Mouse (Mus musculus) heart, embryonic 14.5 days (tissue): ENCODE data around the gene Snd1. TPM values are rescaled to one million over a fixed set of nuclear protein-coding genes. Genes with fewer than 3 reads are reported as not detected.

ENCODE experiments used
- ATAC-seq: fragments of 200-750 bp; cut with Nextera tagmentation; 2 replicates; pipeline ENCODE4 v1.8.0; 2017; ENCODE audit warnings: low read depth, moderate TSS enrichment; ENCODE audit not compliant: insufficient number of reproducible peaks, insufficient read depth, low FRiP score
- H3K27ac ChIP-seq, 2 experiments: fragments of 200-500 bp in 1 of 2; fragments of 300-500 bp in 1 of 2; sonication (generic) in 1 of 2; replicated peaks in 1 of 2; 2 replicates each; pipeline ENCODE4 v1.5.1; 2012 to 2014; ENCODE audit warnings: low read depth in 2 of 2, low read length in 2 of 2, control low read depth in 1 of 2, mild to moderate bottlenecking in 1 of 2, mixed read lengths in 1 of 2; ENCODE audit not compliant: control insufficient read depth in 1 of 2, insufficient read depth in 1 of 2
- H3K27me3 ChIP-seq: fragments of 300-500 bp; sonication (generic); 2 replicates; pipeline ENCODE4 v1.6.1; 2014; ENCODE audit warnings: mild to moderate bottlenecking, low read length, control low read depth; ENCODE audit not compliant: control insufficient read depth, insufficient read depth
- H3K36me3 ChIP-seq: fragments of 300-500 bp; sonication (generic); 2 replicates; pipeline ENCODE4 v1.6.1; 2014; ENCODE audit warnings: mild to moderate bottlenecking, control low read depth, low read length, mixed read lengths; ENCODE audit not compliant: control insufficient read depth, insufficient read depth
- H3K4me1 ChIP-seq, 2 experiments: fragments of 200-500 bp in 1 of 2; fragments of 300-500 bp in 1 of 2; sonication (generic) in 1 of 2; 2 replicates each; pipeline ENCODE4 v1.6.1; 2012 to 2014; ENCODE audit warnings: low read length in 2 of 2, control low read depth in 1 of 2, mixed read lengths in 1 of 2; ENCODE audit not compliant: control insufficient read depth in 2 of 2, insufficient read depth in 2 of 2
- H3K4me2 ChIP-seq: fragments of 300-500 bp; sonication (generic); 2 replicates; pipeline ENCODE4 v1.6.1; 2014; ENCODE audit warnings: mild to moderate bottlenecking, low read length
- H3K4me3 ChIP-seq, 2 experiments: fragments of 200-500 bp in 1 of 2; fragments of 300-500 bp in 1 of 2; sonication (generic) in 1 of 2; 2 replicates each; pipeline ENCODE4 v1.5.1; 2012 to 2014; ENCODE audit warnings: low read length in 2 of 2, mild to moderate bottlenecking in 2 of 2, control low read depth in 1 of 2, low read depth in 1 of 2, moderate library complexity in 1 of 2; ENCODE audit not compliant: control insufficient read depth in 1 of 2, insufficient read depth in 1 of 2
- H3K9ac ChIP-seq: fragments of 300-500 bp; sonication (generic); 2 replicates; pipeline ENCODE4 v1.6.1; 2014; ENCODE audit warnings: mild to moderate bottlenecking, low read length
- H3K9me3 ChIP-seq: fragments of 300-500 bp; sonication (generic); 2 replicates; pipeline ENCODE4 v1.6.1; 2016; ENCODE audit warnings: low read length, control low read depth; ENCODE audit not compliant: control insufficient read depth
- WGBS: fragments of 180-500 bp; shearing (Covaris S2); extraction: QIAGEN DNeasy Blood & Tissue Kit; methylation state at CpG from one replicate; pipeline ENCODE4 v1.1.7; 2014; 5-methylcytosine and 5-hydroxymethylcytosine counted together
- polyA plus RNA-seq: library from polyadenylated mRNA; unstranded; fragments of >200 nt; fragmentation: Nextera tagmentation; extraction: Ambion mirVana; gene quantifications from 2 replicates; pipeline ENCODE4 v1.2.1, GENCODE M21; 2014

The Snd1 gene
- polyA plus RNA-seq, 1 experiment from 2014 or later, result 80.0 TPM

DNA sequence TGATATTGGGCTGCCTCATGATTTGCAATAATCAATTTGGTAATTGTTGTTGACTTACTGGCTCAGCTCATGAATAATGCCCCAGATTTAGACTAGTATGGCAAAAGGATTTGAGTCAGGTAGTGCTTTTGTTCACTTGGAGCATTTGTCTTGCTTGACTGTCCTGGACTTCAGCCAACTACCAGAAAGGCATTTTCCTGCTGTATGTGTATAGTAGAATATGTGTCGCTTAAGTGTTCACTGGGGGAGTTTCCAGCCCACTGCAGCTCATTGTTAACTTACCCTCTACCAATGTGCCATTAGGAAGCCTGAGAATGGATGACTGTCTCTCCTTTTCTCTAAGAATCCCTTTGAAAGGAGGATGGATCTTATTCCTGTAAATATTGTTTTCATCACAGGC lies 268.6 kb downstream of the Snd1 start:
- H3K4me2 ChIP-seq, result no peak overlapping the region
- no peak overlapping the region for H3K4me3 ChIP-seq
- H3K9me3 ChIP-seq, result no peaks in the 10 kb centered on the region
- H3K9ac ChIP-seq, result no peak overlapping the region
- peaks cover 20% of the 10 kb centered on the region for H3K36me3 ChIP-seq
- no peaks in the 10 kb centered on the region for H3K27me3 ChIP-seq
- peak overlapping the region in 1 of 2 experiments; percentile 51; a peak in 2 of 4 replicates for H3K27ac ChIP-seq
- 10% methylated on average over 1 of the region's 1 CpGs for WGBS
- peaks cover 8 to 19% of the 10 kb centered on the region in 2 experiments for H3K4me1 ChIP-seq
- ATAC-seq, result no peak; the same call in 1 of the 2 replicates

- H3K9me3 ChIP-seq, result no peaks in the 10 kb centered on the region
- H3K27ac ChIP-seq, result no peak overlapping the region
- ATAC-seq, result no peak
- H3K4me3 ChIP-seq, result no peak overlapping the region
- no peaks in the 10 kb centered on the region for H3K27me3 ChIP-seq
- WGBS, result 87% methylated on average over 7 of the region's 7 CpGs
- H3K4me1 ChIP-seq, result peaks cover 8 to 20% of the 10 kb centered on the region in 2 experiments
- no peak overlapping the region for H3K9ac ChIP-seq
- no peak overlapping the region for H3K4me2 ChIP-seq
- peaks cover 20% of the 10 kb centered on the region for H3K36me3 ChIP-seq
These were observed 270.9 kb downstream of the Snd1 start for GRCm38 (mm10) chr6:28745864-28746263.

DNA sequence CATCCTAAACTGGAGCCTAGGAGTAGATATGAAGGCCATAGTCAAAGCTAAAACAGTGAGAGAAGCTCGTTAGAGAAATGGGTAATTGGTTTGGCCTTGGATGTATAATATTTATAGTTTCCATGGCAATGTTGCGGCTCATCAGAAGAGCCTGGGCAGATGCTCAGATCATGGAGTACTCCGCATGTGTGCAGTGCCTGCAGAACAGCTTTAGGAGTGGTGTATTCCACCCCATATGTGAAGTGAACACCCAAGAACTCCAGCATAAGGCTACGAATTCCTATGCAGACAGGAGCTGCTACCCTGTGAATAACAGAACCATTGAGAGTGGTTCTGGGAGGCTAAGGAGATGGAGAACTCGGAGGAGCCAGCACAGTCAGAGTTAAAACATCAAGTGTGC lies 272.1 kb downstream of the Snd1 start:
- WGBS, result 89% methylated on average over 5 of the region's 5 CpGs
- no peaks in the 10 kb centered on the region for H3K9me3 ChIP-seq
- no peak overlapping the region for H3K9ac ChIP-seq
- ATAC-seq, result no peak
- no peak overlapping the region for H3K27ac ChIP-seq
- H3K36me3 ChIP-seq, result peaks cover 20% of the 10 kb centered on the region
- no peaks in the 10 kb centered on the region for H3K27me3 ChIP-seq
- no peak overlapping the region for H3K4me2 ChIP-seq
- H3K4me1 ChIP-seq, result peaks cover 8 to 20% of the 10 kb centered on the region in 2 experiments
- no peak overlapping the region for H3K4me3 ChIP-seq

- peaks cover 20% of the 10 kb centered on the region for H3K36me3 ChIP-seq
- H3K9me3 ChIP-seq, result no peaks in the 10 kb centered on the region
- H3K4me3 ChIP-seq, result no peak overlapping the region
- 57% methylated on average over 14 of the region's 14 CpGs for WGBS
- H3K27me3 ChIP-seq, result no peaks in the 10 kb centered on the region
- ATAC-seq, result no peak
- H3K9ac ChIP-seq, result no peak overlapping the region
- H3K4me1 ChIP-seq, result peaks cover 6 to 15% of the 10 kb centered on the region in 2 experiments
- no peak overlapping the region for H3K4me2 ChIP-seq
- H3K27ac ChIP-seq, result no peak overlapping the region
These were observed 273.2 kb downstream of the Snd1 start for GRCm38 (mm10) chr6:28747931-28748670.

GRCm38 (mm10) chr6:28749224-28749623 lies 274.3 kb downstream of the Snd1 start:
- H3K9me3 ChIP-seq, result no peaks in the 10 kb centered on the region
- H3K27ac ChIP-seq, result no peak overlapping the region
- H3K4me1 ChIP-seq, result peaks cover 4 to 5% of the 10 kb centered on the region in 2 experiments; a peak in 3 of 4 replicates
- no peaks in the 10 kb centered on the region for H3K27me3 ChIP-seq
- peaks cover 20% of the 10 kb centered on the region for H3K36me3 ChIP-seq
- ATAC-seq, result no peak
- WGBS, result 87% methylated on average over 3 of the region's 3 CpGs
- no peak overlapping the region for H3K4me3 ChIP-seq
- no peak overlapping the region for H3K4me2 ChIP-seq
- no peak overlapping the region for H3K9ac ChIP-seq

DNA sequence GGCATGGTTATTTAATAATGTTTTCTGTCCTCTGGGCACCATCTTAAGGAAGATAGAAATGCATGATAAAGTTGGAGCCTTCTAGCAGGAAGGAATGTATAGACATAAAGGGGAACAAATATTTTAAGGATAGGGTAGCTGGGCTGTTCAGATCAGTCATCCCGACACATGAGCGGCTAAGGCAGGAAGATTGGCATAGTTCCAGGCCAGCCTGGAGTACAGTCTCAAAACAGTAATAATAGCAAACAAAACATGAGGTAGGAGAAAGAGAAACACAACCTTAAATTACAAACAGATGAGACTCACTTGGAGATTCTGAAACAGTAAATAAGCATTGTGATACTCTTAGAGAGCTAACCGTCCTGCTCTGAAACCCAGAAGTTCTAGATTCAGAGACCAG lies 276.2 kb downstream of the Snd1 start:
- Histone ChIP-seq H3K4me3 (no peak overlapping the region), H3K27me3 (no peaks in the 10 kb centered on the region), H3K27ac (no peak overlapping the region), H3K4me1 (peaks cover 5% of the 10 kb centered on the region in 2 experiments), H3K36me3 (peaks cover 10% of the 10 kb centered on the region), H3K4me2 (no peak overlapping the region), H3K9ac (no peak overlapping the region), H3K9me3 (no peaks in the 10 kb centered on the region)
- ATAC-seq, result no peak
- WGBS, result 56% methylated on average over 3 of the region's 3 CpGs

- Histone ChIP-seq H3K4me3 (no peak overlapping the region), H3K36me3 (no peaks in the 10 kb centered on the region; the same call in 1 of the 2 replicates), H3K27me3 (no peaks in the 10 kb centered on the region), H3K9ac (no peak overlapping the region), H3K9me3 (no peaks in the 10 kb centered on the region), H3K27ac (no peak overlapping the region), H3K4me1 (peaks cover 9 to 12% of the 10 kb centered on the region in 2 experiments), H3K4me2 (no peak overlapping the region)
- WGBS, result 95% methylated on average over 5 of the region's 5 CpGs
- ATAC-seq, result no peak
These were observed 278.3 kb downstream of the Snd1 start for GRCm38 (mm10) chr6:28753217-28753616.

GRCm38 (mm10) chr6:28753681-28754080 lies 278.7 kb downstream of the Snd1 start:
- 91% methylated on average over 5 of the region's 5 CpGs for WGBS

More at GRCm38 (mm10) chr6:28753681-28754080, 278.7 kb downstream of the Snd1 start:
- H3K4me3 ChIP-seq, result no peak overlapping the region
- peaks cover 7 to 8% of the 10 kb centered on the region in 2 experiments for H3K4me1 ChIP-seq
- ATAC-seq, result no peak
- H3K9me3 ChIP-seq, result no peaks in the 10 kb centered on the region
- no peak overlapping the region for H3K4me2 ChIP-seq
- H3K9ac ChIP-seq, result no peak overlapping the region
- H3K27ac ChIP-seq, result no peak overlapping the region
- H3K36me3 ChIP-seq, result no peaks in the 10 kb centered on the region; the same call in 1 of the 2 replicates
- H3K27me3 ChIP-seq, result no peaks in the 10 kb centered on the region
